Mouse (Mus musculus): ENCODE results near the gene Ly6g6f.
"Not testable (repeated sequence)": the region's sequence is repeated elsewhere in the genome, so short reads cannot be mapped to it uniquely, and the experiment has no call there.

Ly6g6f gene

DNA sequence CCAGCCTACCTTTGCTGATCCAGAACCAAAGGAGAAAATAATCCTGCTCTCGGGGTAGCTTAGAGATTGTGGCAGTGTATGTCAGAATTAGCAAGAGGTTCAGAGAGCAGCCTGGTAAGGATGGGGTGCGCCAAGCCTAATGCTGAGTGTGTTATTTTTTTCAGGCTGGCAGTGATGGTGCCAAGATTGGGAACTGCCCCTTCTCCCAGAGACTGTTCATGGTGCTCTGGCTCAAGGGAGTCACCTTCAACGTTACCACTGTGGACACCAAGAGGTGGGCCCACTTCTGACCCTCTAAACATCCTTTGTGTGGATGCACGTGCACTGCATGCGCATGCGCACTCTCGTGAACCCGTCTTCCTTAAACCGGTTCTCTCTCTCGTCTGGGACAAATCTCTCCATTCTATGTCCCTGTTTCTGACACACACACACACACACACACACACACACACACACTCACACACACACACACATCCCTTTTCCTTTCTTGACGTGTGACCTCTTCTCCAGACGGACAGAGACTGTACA, 33.1 kb downstream of the Ly6g6f start:
- no peak for DNase-seq (ENCODE audit: low spot score in 2 of 2)

DNA sequence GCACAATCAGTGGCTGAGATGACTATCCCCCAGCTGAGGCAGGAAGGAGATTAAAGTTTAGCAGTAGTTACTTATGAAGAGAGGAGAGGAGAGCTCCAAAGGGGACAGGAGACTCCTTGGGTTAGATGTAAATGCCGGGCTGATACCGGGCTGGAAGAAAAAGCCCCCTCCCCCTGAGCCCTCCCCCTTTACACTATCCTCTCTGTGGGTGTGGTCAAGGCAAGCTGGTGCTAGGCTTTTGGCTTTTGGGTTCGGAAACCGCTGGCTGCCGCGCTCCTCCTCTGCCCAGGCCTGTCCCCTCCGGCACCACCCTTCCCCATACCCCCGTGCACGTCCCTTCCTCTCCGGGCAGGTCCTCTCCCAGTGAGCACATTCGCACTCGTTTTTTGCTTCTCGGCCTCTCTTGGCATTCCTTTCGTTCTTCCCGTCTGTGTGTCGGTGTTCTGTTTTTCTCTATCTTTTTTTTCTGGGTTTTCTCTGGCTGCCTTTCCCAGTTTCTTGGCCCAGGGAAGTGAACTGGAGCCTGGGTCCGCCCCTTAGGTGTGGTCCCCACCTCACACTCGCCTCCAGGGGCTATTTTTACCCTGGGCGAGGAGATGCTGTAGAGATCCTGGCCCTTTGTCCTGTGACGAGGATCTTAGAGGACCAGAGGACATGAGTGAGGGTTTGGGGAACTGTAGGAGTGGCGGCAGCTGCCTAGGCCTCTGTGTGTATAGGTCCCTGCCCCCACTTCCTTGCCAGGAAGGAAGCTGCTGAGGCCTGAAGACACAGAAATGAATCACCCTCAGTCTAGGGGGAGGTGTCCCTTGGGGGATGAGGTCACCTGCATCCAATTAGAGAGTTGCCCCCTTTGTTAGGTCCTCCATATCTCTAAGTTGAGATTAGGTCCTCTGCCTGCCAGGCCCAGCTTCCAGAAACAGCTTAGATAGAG, 34.0 kb downstream of the Ly6g6f start:
- no peak for DNase-seq (ENCODE audit: low spot score in 2 of 2)

DNA sequence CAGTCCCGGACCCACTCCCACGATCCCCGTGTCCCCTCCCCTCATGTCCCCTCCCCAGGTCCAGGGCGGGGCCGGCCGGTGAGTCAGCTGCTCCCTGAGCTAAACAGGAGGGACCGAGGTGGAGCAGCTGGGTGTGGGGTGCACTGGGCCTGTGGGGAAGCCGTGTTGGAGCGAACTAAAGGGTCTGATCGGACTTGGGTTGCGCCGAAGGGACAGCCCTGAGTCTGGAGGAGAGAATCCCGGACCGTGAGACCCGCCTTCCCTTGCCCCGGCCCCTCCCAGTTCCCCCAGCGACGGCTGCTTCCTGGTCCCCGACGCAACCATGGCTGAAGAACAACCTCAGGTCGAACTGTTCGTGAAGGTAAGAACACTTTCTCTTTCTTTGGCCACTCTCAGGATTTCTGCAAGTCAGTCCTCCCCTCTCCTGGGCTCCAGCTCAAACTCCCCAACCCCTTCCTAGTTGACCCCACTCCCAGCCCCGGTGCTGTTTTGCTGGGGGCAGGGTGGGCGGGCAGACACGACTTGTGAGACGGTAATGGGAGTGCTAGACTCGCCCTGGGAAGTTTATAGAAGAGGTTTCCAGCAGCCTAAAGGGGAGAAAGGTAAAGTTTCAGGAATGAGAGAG, 35.2 kb downstream of the Ly6g6f start:
- DNase-seq (ENCODE audit: low spot score in 2 of 2) = no peak

DNA sequence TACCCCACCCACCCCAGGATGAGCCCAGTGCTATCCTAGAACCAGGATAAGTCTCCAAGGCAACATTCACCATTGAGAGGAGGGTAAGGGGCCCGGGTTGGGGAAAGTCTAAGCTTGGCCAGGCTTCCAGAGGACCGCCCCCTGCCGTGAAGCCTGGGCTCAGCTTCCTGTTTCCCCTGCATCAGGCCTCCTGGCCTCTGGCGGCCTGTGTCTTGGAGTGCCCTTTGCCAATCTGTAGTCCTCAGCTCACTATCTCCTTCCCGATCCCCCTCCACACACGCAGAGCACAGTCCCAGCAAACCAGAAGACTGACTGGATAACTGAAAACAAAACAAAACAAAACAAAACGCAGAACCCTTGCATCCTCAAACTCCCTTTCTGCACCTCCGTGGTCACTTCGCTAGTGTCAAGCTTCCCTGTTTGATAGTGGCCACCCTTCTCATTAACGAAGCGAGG, 35.8 kb downstream of the Ly6g6f start, which contains the start of gene Clic1:
TSS of gene Clic1 (plus strand) at position 406 of the 456 bp plus-strand sequence.
- no peak for DNase-seq (ENCODE audit: low spot score in 2 of 2)

DNA sequence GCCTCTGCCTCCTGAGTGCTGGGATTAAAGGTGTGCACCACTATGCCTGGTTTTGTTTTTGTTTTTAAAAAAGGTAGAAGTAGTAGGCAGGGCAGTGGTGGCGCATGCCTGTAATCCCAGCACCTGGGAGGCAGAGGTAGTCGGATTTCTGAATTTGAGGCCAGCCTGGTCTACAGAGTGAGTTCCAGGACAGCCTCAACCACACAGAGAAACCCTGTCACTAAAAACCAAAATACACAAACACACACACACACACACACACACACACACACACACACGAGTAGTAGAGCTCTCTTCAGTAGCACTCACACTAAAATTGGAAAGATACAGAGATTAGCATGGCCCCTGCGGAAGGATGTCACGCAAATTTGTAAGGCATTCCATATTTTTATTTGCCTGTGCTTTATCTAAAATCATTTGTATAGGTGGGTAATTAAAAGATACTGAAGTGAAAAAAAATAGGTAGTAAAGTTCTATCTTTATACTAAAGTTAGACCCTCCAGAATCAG, 36.4 kb downstream of the Ly6g6f start:
- no peak for DNase-seq (ENCODE audit: low spot score in 2 of 2)

DNA sequence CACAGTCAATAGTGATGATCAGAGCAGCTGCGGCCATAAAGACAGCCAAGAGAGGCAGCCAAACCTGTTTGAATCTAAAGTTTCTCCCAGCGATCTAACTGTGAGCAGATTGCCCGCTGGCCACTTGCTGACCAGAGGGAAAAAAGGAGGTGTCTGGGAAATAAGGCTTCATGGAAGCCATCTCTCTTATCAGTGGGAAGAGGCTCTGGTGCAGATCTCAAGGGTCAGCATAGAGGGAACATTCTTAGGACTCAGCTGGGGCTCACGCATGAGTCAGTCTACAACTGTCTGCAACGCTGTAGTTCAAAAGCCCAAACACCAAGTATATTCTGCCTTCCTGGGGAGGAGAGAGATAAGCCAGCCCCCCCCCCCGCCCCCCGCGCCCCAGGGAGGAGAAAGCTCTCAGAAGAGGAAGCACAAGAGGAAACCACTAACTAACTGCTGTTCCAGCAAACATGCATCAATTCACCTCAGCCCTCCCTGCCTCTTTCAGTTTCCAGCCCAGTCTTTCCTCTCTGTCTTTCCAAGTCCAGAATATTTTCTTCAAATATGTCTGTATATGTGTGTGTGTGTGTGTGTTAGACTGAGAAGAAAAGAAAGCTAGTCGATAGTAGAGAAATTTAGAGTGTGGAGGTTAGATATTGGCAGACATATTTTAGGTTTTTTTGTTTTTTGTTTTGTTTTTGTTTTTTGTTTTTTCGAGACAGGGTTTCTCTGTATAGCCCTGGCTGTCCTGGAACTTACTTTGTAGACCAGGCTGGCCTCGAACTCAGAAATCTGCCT, 37.1 kb downstream of the Ly6g6f start:
- DNase-seq (ENCODE audit: low spot score in 2 of 2) = no peak

DNA sequence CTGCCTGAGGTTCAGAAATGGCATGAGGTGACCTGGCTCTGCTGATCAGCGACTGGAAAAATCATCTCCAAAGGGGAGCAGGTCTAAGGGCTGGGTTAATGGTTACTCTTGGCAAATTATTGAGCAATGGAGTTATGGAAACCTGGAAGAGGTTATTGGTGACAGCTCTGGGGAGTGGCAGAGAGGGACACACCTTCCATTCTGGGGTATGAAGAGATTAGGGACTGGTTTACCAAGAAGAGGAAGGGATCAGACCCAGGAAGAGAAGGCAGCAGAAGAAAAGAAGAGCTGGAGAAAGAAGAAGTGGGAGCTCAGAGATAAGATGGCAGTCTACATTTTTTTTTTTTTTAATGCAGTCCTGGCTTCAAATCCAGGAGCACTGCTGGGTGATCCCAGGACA, 37.7 kb downstream of the Ly6g6f start:
- no peak for DNase-seq (ENCODE audit: low spot score in 2 of 2)

DNA sequence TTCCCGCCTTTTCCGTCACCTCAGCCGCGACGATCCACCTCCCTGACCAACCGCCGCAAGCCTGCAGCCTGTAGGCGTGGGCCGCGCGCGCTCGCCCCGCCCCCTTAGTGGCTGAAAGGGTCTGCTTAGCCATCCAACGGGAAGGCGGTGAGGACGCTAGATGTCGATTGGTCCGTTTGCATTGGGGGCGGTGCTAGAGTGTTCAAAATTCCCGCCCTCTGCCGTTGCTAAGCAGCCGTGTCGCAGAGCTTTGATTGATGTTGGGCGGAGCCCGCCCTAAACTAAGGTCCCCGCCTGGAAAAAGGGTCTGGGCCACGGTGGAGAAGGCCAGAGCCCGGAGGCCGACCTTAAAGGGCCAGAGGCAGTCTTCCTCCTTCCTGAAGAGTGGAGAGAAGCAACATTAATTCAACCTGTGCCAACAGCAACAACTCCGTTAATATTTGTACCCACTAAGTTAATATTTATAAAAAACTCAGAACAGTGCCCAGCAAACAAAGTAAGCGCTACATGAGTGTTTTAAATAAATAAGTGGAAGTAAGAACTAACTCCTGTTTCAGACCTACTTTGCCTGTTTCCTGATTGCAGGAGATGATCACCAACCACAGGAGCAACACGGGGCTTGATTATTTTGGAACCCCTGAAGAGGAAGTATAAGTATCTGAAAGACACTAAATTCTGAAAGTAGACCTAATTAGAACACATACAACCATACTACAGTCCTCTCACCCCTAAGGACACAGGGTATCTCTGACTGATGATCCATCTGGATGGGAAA, 38.5 kb downstream of the Ly6g6f start, which contains the start of gene Msh5:
TSS of gene Msh5 (minus strand) at position 65 of the 775 bp plus-strand sequence.
- peak; percentile 92 to 95 for DNase-seq (ENCODE audit: low spot score in 2 of 2)

DNA sequence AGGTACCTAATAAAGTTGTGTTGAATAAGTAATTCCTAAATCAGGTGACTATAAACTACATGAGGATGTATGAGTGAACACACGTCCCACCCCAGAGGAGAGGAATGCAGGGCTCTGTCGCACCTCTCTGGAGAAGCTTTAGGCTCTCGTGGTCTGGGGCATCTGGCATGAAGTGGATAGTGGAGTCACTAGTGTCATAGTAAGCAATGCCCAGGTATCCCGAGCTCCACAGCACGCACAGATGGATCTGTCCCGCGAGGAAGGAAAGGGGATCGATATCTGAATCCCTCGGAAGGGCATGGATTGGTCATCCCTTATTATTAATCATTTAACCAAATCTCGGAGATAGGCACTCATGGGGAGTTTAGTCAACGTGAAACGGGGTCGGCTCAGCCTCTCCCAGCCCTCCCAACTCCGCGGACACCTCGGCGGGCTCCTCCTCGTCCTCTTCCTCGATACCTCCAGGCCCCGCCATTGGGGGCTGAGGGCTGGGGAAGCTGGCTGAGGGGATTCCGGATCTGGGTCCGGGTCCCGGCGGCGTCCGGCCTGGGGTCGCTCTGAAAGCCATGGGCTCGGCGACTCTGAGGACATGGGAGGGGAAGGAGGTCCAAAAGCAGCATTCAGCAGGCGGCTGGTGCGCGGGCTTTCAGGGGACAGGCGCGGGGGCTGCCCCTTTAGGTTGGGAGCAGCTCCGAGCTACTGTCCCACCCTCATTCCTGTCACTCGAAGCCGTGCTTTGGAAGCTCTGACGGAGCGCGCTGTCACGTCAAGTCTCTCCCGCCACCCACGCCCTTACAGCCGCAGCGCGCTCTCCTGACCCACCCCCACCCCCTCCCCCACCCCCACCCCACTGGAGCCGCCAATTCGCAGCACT, 39.4 kb downstream of the Ly6g6f start:
- no peak for DNase-seq (ENCODE audit: low spot score in 2 of 2)

DNA sequence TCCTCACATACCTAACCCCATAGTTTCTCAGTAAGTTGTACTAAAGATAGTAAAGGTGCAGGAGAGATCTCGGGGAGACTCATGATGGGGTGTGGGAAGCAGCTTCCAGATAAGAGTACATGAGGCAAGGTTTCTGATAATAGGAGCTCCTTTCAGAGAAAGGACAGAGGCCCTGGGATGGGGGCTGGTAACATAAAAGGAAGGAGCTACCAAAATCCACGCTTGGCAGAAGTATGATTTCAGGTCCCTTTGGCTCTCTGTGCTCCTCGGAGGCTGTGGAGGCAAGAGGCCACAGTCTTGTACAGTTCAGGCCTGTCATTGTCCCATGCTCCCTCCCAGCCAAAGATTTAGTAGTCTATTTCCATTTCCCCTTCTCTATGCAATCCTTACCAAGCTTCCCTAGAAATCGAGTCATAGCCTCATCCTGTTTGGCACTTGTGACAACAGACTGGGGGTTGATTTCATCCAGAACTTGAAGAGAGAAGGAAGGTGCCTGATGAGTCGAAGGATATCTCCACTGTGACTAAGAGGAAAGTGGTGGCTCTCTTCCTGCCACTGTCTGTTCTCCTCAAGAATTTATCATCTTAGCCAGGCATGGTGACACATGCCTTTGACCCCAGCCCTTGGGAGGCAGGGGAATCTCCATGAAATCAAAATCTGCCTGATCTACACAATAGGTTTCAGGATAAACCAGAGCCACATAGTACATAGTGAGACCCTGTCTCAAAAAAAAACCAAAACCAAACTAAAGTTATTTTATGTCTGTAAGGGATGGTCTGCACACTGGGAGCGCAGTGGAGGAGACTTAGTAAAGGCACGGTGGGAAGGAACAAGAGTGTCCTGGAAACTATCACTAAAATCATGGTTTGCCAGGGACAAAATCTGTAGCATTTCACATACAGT, 40.3 kb downstream of the Ly6g6f start:
- DNase-seq (ENCODE audit: low spot score in 2 of 2) = no peak

DNA sequence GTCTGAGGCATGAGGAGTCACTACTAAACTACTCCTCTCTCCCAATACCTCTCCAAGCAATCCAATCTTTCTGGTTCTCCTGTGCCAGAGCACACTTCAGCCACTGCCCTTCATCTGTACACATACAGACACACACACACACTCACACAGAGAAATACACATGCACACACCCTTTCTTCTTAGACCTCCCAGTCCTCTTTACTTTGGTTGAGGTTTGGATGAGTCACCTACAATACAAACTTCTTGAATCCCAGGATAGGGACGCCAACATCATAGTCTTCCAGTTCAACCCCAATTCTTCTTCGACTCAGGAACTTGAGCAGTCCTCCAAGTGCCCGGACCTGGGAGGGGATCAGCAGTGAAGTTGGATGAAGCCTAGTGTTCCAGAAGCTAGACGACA, 41.6 kb downstream of the Ly6g6f start:
- no peak for DNase-seq (ENCODE audit: low spot score in 2 of 2)

DNA sequence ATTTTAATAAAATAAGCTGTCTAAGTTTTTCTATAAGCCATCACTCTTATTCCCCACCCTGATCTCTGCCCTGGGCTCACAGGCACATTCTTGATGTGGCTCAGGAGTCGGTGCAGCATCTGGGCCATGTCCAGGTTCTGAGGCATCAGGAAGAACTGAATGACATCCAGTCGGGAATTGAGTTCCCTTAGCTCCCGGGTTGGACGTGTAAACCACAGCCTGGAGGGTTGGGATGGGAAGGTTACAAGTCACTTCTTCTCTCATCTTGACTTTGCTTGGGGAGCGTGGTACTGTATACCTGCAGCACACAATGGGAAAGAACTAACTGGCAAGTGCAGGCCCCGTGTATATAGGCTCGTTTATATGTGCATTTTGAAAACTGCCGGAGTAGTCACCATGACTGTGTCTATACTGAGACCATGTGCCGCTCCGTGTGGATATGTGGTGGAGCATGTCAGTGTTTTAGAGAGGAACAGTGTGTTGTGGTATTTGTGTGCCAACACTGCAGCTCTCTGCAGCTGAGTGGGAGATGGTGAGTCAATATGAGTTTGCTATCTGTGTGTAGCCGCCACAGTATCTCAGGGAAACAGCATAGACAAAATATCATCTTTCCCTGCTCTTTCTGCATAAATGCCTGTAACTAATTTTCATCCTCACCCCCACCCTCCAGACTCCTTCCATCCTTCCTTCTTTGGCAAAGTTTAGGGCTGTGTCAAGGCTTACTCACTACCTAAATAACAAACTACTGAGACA, 46.1 kb downstream of the Ly6g6f start:
- no peak for DNase-seq (ENCODE audit: low spot score in 2 of 2)

DNA sequence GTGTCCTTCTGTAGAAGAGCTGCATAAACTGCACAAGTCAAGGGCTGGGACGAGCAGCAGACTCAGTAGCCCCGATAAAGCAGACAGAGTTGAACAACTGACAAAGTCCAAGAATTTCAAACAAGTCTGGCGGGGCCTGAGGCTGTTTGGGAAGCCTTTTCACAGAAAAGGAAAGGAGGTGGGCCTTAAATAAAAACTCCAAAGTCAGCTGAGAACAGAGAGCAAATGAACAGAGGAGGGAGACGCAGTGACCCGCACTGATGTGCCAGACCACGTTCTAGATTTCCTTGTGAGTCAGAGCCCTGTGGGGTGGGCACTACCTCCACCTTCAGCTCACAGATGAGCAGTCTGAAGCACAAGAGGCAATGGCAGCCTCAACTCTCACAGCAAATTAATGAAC, 50.5 kb downstream of the Ly6g6f start:
- no peak for DNase-seq (ENCODE audit: low spot score in 2 of 2)

DNA sequence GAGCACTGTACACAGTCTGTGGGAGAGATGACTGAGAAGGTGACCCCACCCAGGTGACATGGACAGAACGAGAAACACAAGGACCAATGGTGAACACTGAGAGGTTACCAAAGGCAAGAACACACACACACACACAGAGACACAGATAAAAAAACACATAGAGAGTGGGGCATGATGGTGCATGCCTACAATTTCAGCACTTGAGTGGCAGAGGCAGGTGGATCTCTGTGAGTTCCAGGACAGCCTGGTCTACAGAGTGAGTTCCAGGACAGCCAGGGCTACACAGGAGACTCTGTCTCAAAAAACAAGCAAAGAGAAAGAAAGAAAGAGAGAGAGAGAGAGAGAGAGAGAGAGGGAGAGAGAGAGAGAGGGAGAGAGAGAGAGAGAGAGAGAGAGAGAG, 51.7 kb downstream of the Ly6g6f start:
- not testable (repeated sequence) for DNase-seq (ENCODE audit: low spot score in 2 of 2)

DNA sequence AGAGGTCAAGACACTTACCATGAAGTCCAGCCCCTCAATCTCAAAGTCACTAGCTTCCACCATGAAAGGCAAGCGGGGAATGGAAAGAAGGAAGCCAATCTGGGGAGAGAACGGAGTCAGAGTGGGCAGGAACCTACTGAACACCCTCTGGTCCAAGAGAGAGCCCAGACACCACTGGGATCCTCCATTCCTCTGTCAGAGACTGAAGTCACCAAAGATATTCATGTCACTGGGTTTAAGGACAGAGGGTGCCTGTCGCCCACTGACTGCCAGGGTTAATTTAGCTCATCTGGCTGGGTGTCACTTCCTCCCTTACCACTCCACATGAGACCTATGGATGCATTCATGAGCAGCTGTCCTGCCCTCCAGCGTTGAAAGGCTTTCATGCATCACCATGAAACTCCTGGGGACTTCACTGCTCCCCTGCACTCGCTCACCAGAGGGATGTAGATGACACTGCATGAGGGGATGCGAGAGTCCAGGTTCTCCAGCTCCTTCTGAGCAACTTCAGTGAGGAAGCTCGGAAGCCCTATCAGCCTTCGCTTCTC, 53.0 kb downstream of the Ly6g6f start:
- no peak for DNase-seq (ENCODE audit: low spot score in 2 of 2)

DNA sequence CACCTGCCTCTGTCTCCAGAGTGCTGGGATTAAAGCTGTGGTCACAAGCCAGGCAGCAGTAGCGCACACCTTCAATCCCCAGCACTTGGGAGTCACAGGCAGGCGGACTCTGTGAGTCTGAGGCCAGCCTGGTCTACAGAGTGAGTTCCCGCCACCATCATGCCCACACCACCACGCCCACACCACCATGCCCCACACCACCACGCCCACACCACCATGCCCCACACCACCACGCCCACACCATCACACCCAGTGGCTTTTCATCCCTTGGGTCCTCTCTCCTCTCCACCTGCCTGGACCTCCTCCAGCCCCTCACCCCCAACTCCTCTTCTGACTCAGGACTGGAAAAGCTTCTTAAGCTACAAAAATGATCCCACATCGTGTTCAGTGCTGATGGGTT, 53.5 kb downstream of the Ly6g6f start:
- DNase-seq (ENCODE audit: low spot score in 2 of 2) = no peak

DNA sequence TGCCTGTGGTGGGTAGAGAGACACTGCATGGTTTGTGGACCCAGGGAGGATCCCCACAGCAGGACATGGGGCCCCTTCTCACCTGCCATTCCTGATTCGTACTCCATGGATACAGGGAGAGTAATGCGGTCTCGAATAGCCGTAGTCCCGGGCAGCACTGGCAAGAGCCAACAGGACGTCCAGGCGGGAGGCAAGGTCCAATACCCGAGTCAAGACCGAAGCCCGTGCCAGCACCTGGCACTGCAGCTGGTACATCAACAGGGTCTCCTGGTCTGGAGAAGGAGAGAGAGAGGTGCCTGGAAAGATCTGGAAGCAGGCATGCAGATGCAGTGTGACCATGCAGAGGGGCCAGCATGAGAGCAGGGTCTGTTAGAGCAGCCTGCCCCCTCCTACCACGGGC, 54.1 kb downstream of the Ly6g6f start:
- no peak for DNase-seq (ENCODE audit: low spot score in 2 of 2)
